Mouse (Mus musculus) bone marrow macrophage, adult 2 months (primary cell): ENCODE data around the gene Mllt3.

Experiments
- CTCF ChIP-seq: IDR thresholded peaks from 2 replicates; pipeline ENCODE4 v1.5.1; 2012; ENCODE audit warnings: low read depth, mild to moderate bottlenecking, low read length, moderate library complexity
- POLR2A ChIP-seq: IDR thresholded peaks from 2 replicates; pipeline ENCODE4 v1.6.1; 2012; ENCODE audit warnings: mild to moderate bottlenecking, low read depth, low read length, borderline replicate concordance

DNA sequence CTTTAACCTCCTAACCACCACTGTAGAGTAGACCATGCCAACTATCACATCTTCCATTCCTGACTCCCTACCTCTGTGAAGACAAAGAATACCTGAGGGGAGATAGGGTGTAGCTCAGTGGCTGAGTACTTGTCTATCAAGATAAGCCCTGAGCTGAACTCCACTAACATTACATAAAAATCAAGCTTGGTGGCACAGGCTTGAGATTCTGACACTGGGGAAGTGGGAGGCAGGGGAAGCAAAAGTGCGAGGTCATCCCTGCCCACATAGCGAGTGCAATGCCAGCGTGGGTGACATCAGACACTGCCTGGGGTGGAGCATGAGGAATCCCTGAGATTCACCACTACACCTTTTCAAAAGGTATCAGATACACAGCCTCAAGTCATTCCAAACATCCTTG lies 76.0 kb downstream of the Mllt3 start:
- TF ChIP-seq CTCF (no peak), POLR2A (no peak)
